Mouse (Mus musculus): ENCODE data around the gene Trim68. TPM values are rescaled to one million over a fixed set of nuclear protein-coding genes. Genes with fewer than 3 reads are reported as not detected.

The Trim68 gene
- polyA plus RNA-seq (2015; fragmentation: Nextera tagmentation; extraction: Ambion mirVana), result 6.4 and 7.3 TPM in 2 replicates

DNA sequence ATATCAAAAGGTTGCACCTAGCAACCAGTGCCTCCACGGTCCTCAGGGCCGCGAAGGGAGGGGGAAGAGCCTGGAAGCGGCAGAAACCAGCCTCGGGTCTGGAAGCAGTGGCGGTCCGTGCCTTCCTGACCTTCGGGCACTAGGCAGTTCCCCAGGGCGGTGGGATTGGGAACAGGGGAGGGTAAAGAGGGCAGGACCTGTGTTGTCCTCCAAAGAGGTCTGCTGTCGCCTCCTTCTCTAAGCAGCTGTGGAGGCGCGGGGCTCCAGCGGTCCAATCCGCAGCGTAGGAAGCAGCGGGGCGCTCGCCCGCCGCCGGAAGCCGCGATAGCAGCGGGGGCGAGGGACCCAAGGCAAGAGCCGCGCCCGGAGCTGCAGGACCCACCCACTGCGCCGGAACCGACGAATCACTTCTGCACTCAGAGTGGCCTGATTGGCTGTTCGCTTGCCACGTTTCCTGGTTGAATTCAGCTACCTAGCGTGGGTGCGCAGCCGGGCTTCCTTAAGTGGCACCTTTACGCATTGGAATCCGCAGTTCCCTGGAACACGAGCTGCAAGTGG lies at the start of gene Trim68:
Gene Trim68, minus strand, starts transcription at position 384 of the 558 bp plus-strand sequence.
- WGBS, result under 1% methylated on average over 38 of the region's 40 CpGs
- H3K4me3 ChIP-seq (ENCODE audit: low read depth, low read length), result peak within 1 kb of the TSS; percentile 49
- peak within 1 kb of the TSS; percentile 64 for H3K4me2 ChIP-seq (ENCODE audit: low read length)
- H3K27ac ChIP-seq (ENCODE audit: low read length), result peak within 1 kb of the TSS; percentile 23; the same call in 1 of the 2 replicates
- ATAC-seq, result peak; percentile 100
- no peaks in the 10 kb centered on the region for H3K27me3 ChIP-seq (ENCODE audit: control insufficient read depth, insufficient read depth, low read depth, low read length)
- no peaks in the 10 kb centered on the region for H3K36me3 ChIP-seq (ENCODE audit: control insufficient read depth, insufficient read depth, low read length)
- H3K4me1 ChIP-seq (ENCODE audit: control insufficient read depth, insufficient read depth, low read length), result no peaks in the 10 kb centered on the region
- no peaks in the 10 kb centered on the region for H3K9me3 ChIP-seq (replicated peaks; ENCODE audit: control insufficient read depth, low read length, poor library complexity, severe bottlenecking)
- peak within 1 kb of the TSS; percentile 64 for H3K9ac ChIP-seq (ENCODE audit: low read depth, low read length)

DNA sequence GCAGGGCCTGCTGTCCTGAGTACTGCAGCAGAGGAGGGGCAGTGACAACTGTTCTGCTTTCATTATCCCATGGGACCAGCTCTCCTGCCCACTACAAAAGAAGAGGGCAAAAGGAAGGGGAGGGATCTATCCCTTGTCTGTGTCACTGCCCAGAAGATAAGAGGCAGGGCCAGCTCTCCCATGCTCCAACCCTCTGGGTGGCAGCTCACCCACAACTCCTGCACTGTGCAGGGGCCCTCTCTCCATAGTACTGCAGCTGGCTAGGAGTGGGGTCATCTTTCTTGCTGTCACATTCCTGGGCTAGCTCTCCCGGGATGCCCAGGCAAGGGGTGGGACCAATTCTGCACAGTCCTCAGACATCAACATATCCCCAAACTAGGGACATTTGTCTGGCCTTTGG lies 46.7 kb upstream of the Trim68 start:
- Histone ChIP-seq H3K4me1 (ENCODE audit: control insufficient read depth, insufficient read depth, low read length) (no peaks in the 10 kb centered on the region), H3K9ac (ENCODE audit: low read depth, low read length) (no peak overlapping the region), H3K27me3 (ENCODE audit: control insufficient read depth, insufficient read depth, low read depth, low read length) (no peaks in the 10 kb centered on the region), H3K27ac (ENCODE audit: low read length) (no peak overlapping the region), H3K4me2 (ENCODE audit: low read length) (no peak overlapping the region), H3K4me3 (ENCODE audit: low read depth, low read length) (no peak overlapping the region), H3K9me3 (replicated peaks; ENCODE audit: control insufficient read depth, low read length, poor library complexity, severe bottlenecking) (no peaks in the 10 kb centered on the region), H3K36me3 (ENCODE audit: control insufficient read depth, insufficient read depth, low read length) (no peaks in the 10 kb centered on the region)
- ATAC-seq, result no peak
- WGBS, result 94% methylated on average over 1 of the region's 1 CpGs

DNA sequence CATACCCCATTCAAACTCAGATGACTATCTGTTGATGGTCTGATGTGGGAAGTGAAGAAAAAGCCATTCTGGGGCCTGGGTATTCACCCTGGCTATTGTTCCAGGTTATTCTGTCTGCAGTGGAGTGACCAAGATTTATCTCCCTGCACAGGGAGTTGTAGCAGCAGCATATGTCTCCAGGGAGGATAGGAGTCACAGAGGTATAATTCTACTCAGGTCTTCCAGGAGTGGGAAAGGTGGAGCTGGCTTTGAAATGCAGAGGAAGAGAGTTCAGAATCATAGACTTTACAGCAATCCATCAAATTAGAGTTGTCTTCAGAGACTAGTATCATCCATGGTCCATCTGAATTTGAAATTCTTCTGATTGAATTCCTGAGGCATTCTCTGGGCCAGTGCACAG lies 40.3 kb upstream of the Trim68 start, which contains the start of gene Olfr559:
Gene Olfr559, minus strand, starts transcription at position 101 of the 400 bp plus-strand sequence.
- H3K4me1 ChIP-seq (ENCODE audit: control insufficient read depth, insufficient read depth, low read length), result no peaks in the 10 kb centered on the region

DNA sequence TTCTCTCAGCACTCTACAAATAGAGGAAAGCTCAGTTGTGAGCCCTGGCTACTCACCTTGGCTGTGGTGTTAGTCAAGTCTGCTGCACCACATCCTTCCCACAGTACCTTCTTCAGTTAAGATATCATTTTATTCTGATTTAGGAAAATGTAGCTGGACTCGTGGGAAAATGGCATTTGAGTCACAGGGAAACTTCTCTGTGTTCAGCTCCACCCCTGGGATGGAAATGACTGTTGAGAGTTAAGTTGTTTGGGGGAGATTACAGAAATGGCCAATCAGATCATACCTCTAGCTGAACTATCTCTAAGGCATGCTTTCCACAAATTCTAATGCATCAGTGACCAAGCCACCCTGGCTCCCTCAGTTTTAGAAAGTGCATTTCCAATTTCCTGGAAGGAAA lies 31.8 kb upstream of the Trim68 start, which contains the start of gene Olfr33:
Gene Olfr33, minus strand, starts transcription at position 101 of the 400 bp plus-strand sequence.
- H3K27me3 ChIP-seq (ENCODE audit: control insufficient read depth, insufficient read depth, low read depth, low read length), result no peaks in the 10 kb centered on the region
- ATAC-seq, result no peak
- no peak within 1 kb of the TSS for H3K27ac ChIP-seq (ENCODE audit: low read length)
- H3K4me1 ChIP-seq (ENCODE audit: control insufficient read depth, insufficient read depth, low read length), result no peaks in the 10 kb centered on the region
- no peaks in the 10 kb centered on the region for H3K36me3 ChIP-seq (ENCODE audit: control insufficient read depth, insufficient read depth, low read length)
- no peak within 1 kb of the TSS for H3K9ac ChIP-seq (ENCODE audit: low read depth, low read length)
- WGBS, result 27% methylated on average over 1 of the region's 1 CpGs
- H3K4me2 ChIP-seq (ENCODE audit: low read length), result no peak within 1 kb of the TSS
- no peak within 1 kb of the TSS for H3K4me3 ChIP-seq (ENCODE audit: low read depth, low read length)
- no peaks in the 10 kb centered on the region for H3K9me3 ChIP-seq (replicated peaks; ENCODE audit: control insufficient read depth, low read length, poor library complexity, severe bottlenecking)

More for the DNA sequence above, 40.3 kb upstream of the Trim68 start, which contains the start of gene Olfr559:
- ATAC-seq, result no peak
- no peak within 1 kb of the TSS for H3K9ac ChIP-seq (ENCODE audit: low read depth, low read length)
- H3K4me2 ChIP-seq (ENCODE audit: low read length), result no peak within 1 kb of the TSS
- H3K27me3 ChIP-seq (ENCODE audit: control insufficient read depth, insufficient read depth, low read depth, low read length), result no peaks in the 10 kb centered on the region
- H3K9me3 ChIP-seq (replicated peaks; ENCODE audit: control insufficient read depth, low read length, poor library complexity, severe bottlenecking), result no peaks in the 10 kb centered on the region
- no peak within 1 kb of the TSS for H3K27ac ChIP-seq (ENCODE audit: low read length)
- H3K4me3 ChIP-seq (ENCODE audit: low read depth, low read length), result no peak within 1 kb of the TSS
- no peaks in the 10 kb centered on the region for H3K36me3 ChIP-seq (ENCODE audit: control insufficient read depth, insufficient read depth, low read length)

DNA sequence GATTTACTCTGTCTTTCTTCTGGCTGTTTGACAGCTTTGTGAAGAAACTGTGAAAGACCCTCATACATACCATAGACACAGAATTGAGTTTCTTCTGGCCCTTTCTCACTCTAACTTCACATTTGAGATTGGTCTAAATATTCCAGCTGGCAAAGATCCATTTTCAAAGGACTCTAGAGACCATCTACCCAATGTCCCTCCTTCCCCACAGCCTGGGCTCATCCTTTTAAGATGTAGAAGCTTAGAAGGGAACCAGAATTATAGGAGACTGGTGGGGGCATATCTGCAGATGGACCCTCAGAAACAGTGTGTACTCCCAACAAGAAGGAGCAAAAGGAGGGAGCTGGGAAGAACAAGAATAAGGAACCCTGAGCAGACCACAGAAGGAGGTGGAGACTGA lies 14.8 kb upstream of the Trim68 start, which contains the start of gene Olfr558:
Gene Olfr558, plus strand, starts transcription at position 301 of the 400 bp plus-strand sequence.
- Histone ChIP-seq H3K9me3 (replicated peaks; ENCODE audit: control insufficient read depth, low read length, poor library complexity, severe bottlenecking) (no peaks in the 10 kb centered on the region), H3K4me1 (ENCODE audit: control insufficient read depth, insufficient read depth, low read length) (no peaks in the 10 kb centered on the region), H3K4me2 (ENCODE audit: low read length) (no peak within 1 kb of the TSS), H3K4me3 (ENCODE audit: low read depth, low read length) (no peak within 1 kb of the TSS), H3K27me3 (ENCODE audit: control insufficient read depth, insufficient read depth, low read depth, low read length) (no peaks in the 10 kb centered on the region), H3K36me3 (ENCODE audit: control insufficient read depth, insufficient read depth, low read length) (no peaks in the 10 kb centered on the region), H3K27ac (ENCODE audit: low read length) (no peak within 1 kb of the TSS), H3K9ac (ENCODE audit: low read depth, low read length) (no peak within 1 kb of the TSS)
- ATAC-seq, result no peak

DNA sequence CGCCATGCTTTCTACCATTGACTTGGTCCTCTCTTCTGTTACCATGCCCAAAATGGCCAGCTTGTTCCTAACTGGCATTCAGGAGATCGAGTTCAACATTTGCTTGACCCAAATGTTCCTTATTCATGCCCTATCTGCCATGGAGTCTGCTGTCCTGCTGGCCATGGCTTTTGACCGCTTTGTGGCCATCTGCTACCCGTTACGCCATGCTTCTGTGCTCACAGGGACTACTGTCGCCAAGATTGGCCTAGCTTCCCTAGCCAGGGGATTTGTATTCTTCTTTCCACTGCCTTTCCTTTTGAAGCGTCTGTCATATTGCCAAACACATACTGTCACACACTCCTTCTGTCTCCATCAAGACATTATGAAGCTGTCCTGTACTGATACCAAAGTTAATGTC lies 11.3 kb upstream of the Trim68 start:
- H3K27ac ChIP-seq (ENCODE audit: low read length), result no peak overlapping the region
- no peak overlapping the region for H3K4me2 ChIP-seq (ENCODE audit: low read length)
- no peaks in the 10 kb centered on the region for H3K4me1 ChIP-seq (ENCODE audit: control insufficient read depth, insufficient read depth, low read length)
- WGBS, result 89% methylated on average over 7 of the region's 7 CpGs
- H3K36me3 ChIP-seq (ENCODE audit: control insufficient read depth, insufficient read depth, low read length), result no peaks in the 10 kb centered on the region
- no peaks in the 10 kb centered on the region for H3K27me3 ChIP-seq (ENCODE audit: control insufficient read depth, insufficient read depth, low read depth, low read length)
- ATAC-seq, result no peak
- no peaks in the 10 kb centered on the region for H3K9me3 ChIP-seq (replicated peaks; ENCODE audit: control insufficient read depth, low read length, poor library complexity, severe bottlenecking)
- H3K4me3 ChIP-seq (ENCODE audit: low read depth, low read length), result no peak overlapping the region
- H3K9ac ChIP-seq (ENCODE audit: low read depth, low read length), result no peak overlapping the region

DNA sequence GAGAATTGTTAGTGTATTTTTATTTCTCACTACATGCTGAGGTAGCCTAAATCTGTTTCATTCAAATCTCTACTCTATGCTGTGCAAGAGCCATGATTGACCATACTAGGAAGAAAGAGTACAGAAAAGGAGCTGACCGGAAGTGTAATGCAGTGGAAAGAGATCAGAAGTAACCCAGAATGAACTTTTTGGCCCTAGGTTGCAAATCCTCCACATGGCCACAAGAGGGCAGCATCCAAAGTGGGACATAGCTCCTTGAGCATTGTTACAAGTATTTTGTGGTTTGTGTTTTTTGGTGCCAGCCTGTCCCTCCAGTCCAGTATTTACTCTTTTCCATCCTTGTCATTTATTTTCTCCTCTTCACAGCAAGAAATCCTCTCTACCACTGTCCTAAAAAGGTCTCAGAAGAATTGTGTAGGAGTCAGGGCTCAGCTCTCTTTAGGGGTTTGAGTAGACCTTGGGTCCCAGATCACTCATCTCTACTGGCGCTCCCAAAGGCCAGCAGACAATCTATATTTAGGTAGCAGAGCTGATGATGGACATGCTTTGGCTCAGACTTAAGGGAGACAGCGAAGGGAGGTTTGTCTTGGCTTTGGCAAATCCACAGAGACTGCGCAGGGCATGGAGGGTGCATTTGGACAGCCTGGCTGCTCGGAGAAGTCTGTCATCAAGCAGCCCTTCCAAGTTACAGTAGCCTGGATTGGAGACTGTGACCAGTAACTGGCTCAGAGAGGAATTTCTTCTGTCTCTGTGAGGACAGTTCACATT lies 8.4 kb upstream of the Trim68 start, which contains the start of gene Olfr557:
Gene Olfr557, plus strand, starts transcription at position 553 of the 768 bp plus-strand sequence.
- Histone ChIP-seq H3K4me3 (ENCODE audit: low read depth, low read length) (no peak within 1 kb of the TSS), H3K36me3 (ENCODE audit: control insufficient read depth, insufficient read depth, low read length) (no peaks in the 10 kb centered on the region), H3K4me1 (ENCODE audit: control insufficient read depth, insufficient read depth, low read length) (no peaks in the 10 kb centered on the region), H3K4me2 (ENCODE audit: low read length) (no peak within 1 kb of the TSS), H3K9me3 (replicated peaks; ENCODE audit: control insufficient read depth, low read length, poor library complexity, severe bottlenecking) (no peaks in the 10 kb centered on the region), H3K27me3 (ENCODE audit: control insufficient read depth, insufficient read depth, low read depth, low read length) (no peaks in the 10 kb centered on the region), H3K27ac (ENCODE audit: low read length) (no peak within 1 kb of the TSS), H3K9ac (ENCODE audit: low read depth, low read length) (no peak within 1 kb of the TSS)
- WGBS, result 79% methylated on average over 5 of the region's 5 CpGs
- no peak for ATAC-seq

DNA sequence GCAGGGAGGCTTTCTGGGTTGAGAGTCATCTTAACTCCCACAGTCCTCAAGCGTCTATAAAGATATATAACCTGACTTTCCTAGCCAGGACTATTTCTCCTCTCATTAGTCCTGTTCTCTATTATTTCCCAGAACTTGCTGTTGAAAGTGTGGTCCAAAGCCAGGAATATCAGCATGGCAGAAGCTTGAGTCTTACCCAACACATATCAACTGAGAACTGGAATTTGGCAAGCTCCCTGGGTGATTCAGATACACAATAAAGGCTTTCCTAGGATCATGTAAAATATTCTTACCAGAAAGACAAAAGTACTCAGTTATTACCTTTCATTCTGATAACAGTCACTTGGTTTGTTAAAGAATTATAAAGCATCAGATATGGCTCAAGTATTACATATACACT lies 5.2 kb downstream of the Trim68 start:
- no peak overlapping the region for H3K27ac ChIP-seq (ENCODE audit: low read length)
- H3K9ac ChIP-seq (ENCODE audit: low read depth, low read length), result no peak overlapping the region
- H3K4me2 ChIP-seq (ENCODE audit: low read length), result no peak overlapping the region
- H3K9me3 ChIP-seq (replicated peaks; ENCODE audit: control insufficient read depth, low read length, poor library complexity, severe bottlenecking), result no peaks in the 10 kb centered on the region
- no peaks in the 10 kb centered on the region for H3K36me3 ChIP-seq (ENCODE audit: control insufficient read depth, insufficient read depth, low read length)
- H3K4me3 ChIP-seq (ENCODE audit: low read depth, low read length), result no peak overlapping the region
- no peaks in the 10 kb centered on the region for H3K27me3 ChIP-seq (ENCODE audit: control insufficient read depth, insufficient read depth, low read depth, low read length)
- ATAC-seq, result no peak
- WGBS, result 100% methylated on average over 1 of the region's 1 CpGs
- H3K4me1 ChIP-seq (ENCODE audit: control insufficient read depth, insufficient read depth, low read length), result no peaks in the 10 kb centered on the region

DNA sequence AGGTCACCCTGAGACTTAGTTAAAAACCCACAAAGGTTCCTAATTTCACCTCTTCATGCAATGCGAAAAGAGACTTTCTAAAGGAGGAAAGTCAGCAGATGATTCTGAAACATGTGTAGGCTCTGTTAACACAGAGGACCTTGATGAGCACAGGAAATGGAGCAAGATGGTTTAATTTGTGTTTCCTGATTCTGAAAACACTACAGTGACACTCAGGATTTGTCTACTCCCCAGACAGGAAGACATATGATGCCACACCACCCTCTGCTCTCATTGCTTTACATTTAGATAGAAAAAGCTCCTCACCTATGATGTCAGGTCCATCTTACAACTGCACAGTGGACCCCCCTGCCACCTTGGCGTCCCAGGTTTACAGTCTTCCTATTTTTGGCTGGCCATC lies 10.9 kb downstream of the Trim68 start:
- Histone ChIP-seq H3K27ac (ENCODE audit: low read length) (no peak overlapping the region), H3K27me3 (ENCODE audit: control insufficient read depth, insufficient read depth, low read depth, low read length) (no peaks in the 10 kb centered on the region), H3K4me1 (ENCODE audit: control insufficient read depth, insufficient read depth, low read length) (no peaks in the 10 kb centered on the region), H3K36me3 (ENCODE audit: control insufficient read depth, insufficient read depth, low read length) (no peaks in the 10 kb centered on the region), H3K9ac (ENCODE audit: low read depth, low read length) (no peak overlapping the region), H3K4me3 (ENCODE audit: low read depth, low read length) (no peak overlapping the region), H3K4me2 (ENCODE audit: low read length) (no peak overlapping the region), H3K9me3 (replicated peaks; ENCODE audit: control insufficient read depth, low read length, poor library complexity, severe bottlenecking) (no peaks in the 10 kb centered on the region)
- no peak for ATAC-seq
- 82% methylated on average over 2 of the region's 2 CpGs for WGBS
